Mouse (Mus musculus) liver, postnatal 0 days (tissue): ENCODE data around the gene Syne3. TPM values are rescaled to one million over a fixed set of nuclear protein-coding genes. Genes with fewer than 3 reads are reported as not detected.

Experiments
- ATAC-seq: fragments of 200-750 bp; cut with Nextera tagmentation; 2 replicates; pipeline ENCODE4 v1.8.0; 2017; ENCODE audit warnings: mild to moderate bottlenecking, moderate library complexity
- DNase-seq: peaks from one replicate; pipeline ENCODE4 v3.0.0-alpha.2; 2016
- H3K27ac ChIP-seq: fragments of 300-500 bp; sonication (generic); 2 replicates; pipeline ENCODE4 v1.5.1; 2014; ENCODE audit warnings: antibody characterized with exemption, moderate library complexity, mild to moderate bottlenecking, low read depth
- H3K27me3 ChIP-seq: fragments of 300-500 bp; sonication (generic); 2 replicates; pipeline ENCODE4 v1.6.1; 2014; ENCODE audit warnings: low read length, control low read depth, mixed read lengths; ENCODE audit not compliant: insufficient read depth
- H3K36me3 ChIP-seq: fragments of 300-500 bp; sonication (generic); replicated peaks from 2 replicates; pipeline ENCODE4 v1.6.1; 2014; ENCODE audit warnings: mild to moderate bottlenecking, control low read depth, low read length, moderate library complexity, mixed read lengths; ENCODE audit not compliant: insufficient read depth
- H3K4me1 ChIP-seq: fragments of 300-500 bp; sonication (generic); 2 replicates; pipeline ENCODE4 v1.6.1; 2014; ENCODE audit warnings: antibody characterized with exemption, mild to moderate bottlenecking, control low read depth; ENCODE audit not compliant: insufficient read depth
- H3K4me2 ChIP-seq: fragments of 300-500 bp; sonication (generic); 2 replicates; pipeline ENCODE4 v1.6.1; 2014; ENCODE audit warnings: low read depth, mild to moderate bottlenecking, low read length, moderate library complexity, mixed read lengths
- H3K4me3 ChIP-seq: fragments of 300-500 bp; sonication (generic); 2 replicates; pipeline ENCODE4 v1.5.1; 2014; ENCODE audit warnings: low read depth, low read length
- H3K9ac ChIP-seq: fragments of 300-500 bp; sonication (generic); replicated peaks from 2 replicates; pipeline ENCODE4 v1.6.1; 2014; ENCODE audit warnings: mild to moderate bottlenecking, moderate library complexity
- H3K9me3 ChIP-seq: fragments of 300-500 bp; sonication (generic); 2 replicates; pipeline ENCODE4 v1.6.1; 2016; ENCODE audit warnings: mild to moderate bottlenecking, control low read depth, low read length, mixed read lengths
- CTCF ChIP-seq: sonication (generic); IDR thresholded peaks from 2 replicates; pipeline ENCODE4 v1.5.1; 2016; ENCODE audit warnings: antibody characterized with exemption, low read depth
- EP300 ChIP-seq: IDR thresholded peaks from 2 replicates; pipeline ENCODE4 v1.6.1; 2016; ENCODE audit warnings: antibody characterized with exemption, low read depth, mild to moderate bottlenecking
- WGBS: fragments of 180-500 bp; shearing (Covaris S2); extraction: QIAGEN DNeasy Blood & Tissue Kit; methylation state at CpG from one replicate; pipeline ENCODE4 v1.1.7; 2014; ENCODE audit not compliant: insufficient replicate concordance; 5-methylcytosine and 5-hydroxymethylcytosine counted together
- polyA plus RNA-seq: library from polyadenylated mRNA; unstranded; fragments of >200 nt; fragmentation: Nextera tagmentation; extraction: Ambion mirVana; gene quantifications from 2 replicates; pipeline ENCODE4 v1.2.1, GENCODE M21; 2015

The Syne3 gene
- polyA plus RNA-seq, 1 experiment from 2014 or later, result 2.3 TPM

GRCm38 (mm10) chr12:104921071-104921470 is 88.5 kb downstream of the Syne3 start:
- WGBS, result 84% methylated on average over 7 of the region's 7 CpGs
- no peak for DNase-seq
- Histone ChIP-seq H3K36me3 (no peaks in the 10 kb centered on the region), H3K4me3 (no peak overlapping the region), H3K4me1 (no peaks in the 10 kb centered on the region), H3K9ac (no peak overlapping the region), H3K27me3 (no peaks in the 10 kb centered on the region), H3K9me3 (no peaks in the 10 kb centered on the region), H3K27ac (no peak overlapping the region), H3K4me2 (no peak overlapping the region)
- TF ChIP-seq CTCF (no peak), EP300 (no peak)
- no peak for ATAC-seq

GRCm38 (mm10) chr12:104919247-104919646 is 90.4 kb downstream of the Syne3 start:
- no peaks in the 10 kb centered on the region for H3K4me1 ChIP-seq
- H3K4me2 ChIP-seq, result no peak overlapping the region
- ATAC-seq, result no peak
- no peaks in the 10 kb centered on the region for H3K36me3 ChIP-seq
- no peak overlapping the region for H3K27ac ChIP-seq
- H3K4me3 ChIP-seq, result no peak overlapping the region
- H3K9ac ChIP-seq, result no peak overlapping the region
- no peak for DNase-seq
- no peaks in the 10 kb centered on the region for H3K9me3 ChIP-seq
- TF ChIP-seq EP300 (no peak), CTCF (no peak)
- no peaks in the 10 kb centered on the region for H3K27me3 ChIP-seq
- 72% methylated on average over 2 of the region's 2 CpGs for WGBS

GRCm38 (mm10) chr12:104917927-104918326 is 91.7 kb downstream of the Syne3 start:
- DNase-seq (no peak), ATAC-seq (no peak)
- Histone ChIP-seq H3K27me3 (no peaks in the 10 kb centered on the region), H3K4me1 (no peaks in the 10 kb centered on the region), H3K27ac (no peak overlapping the region), H3K9me3 (no peaks in the 10 kb centered on the region), H3K4me3 (no peak overlapping the region), H3K36me3 (no peaks in the 10 kb centered on the region), H3K4me2 (no peak overlapping the region), H3K9ac (no peak overlapping the region)
- WGBS, result 88% methylated on average over 2 of the region's 2 CpGs
- TF ChIP-seq CTCF (no peak), EP300 (no peak)

GRCm38 (mm10) chr12:104917297-104917696 is 92.3 kb downstream of the Syne3 start:
- no peak for TF ChIP-seq CTCF
- TF ChIP-seq EP300, result no peak
- H3K4me1 ChIP-seq, result no peaks in the 10 kb centered on the region; the same call in 1 of the 2 replicates
- H3K27me3 ChIP-seq, result no peaks in the 10 kb centered on the region
- ATAC-seq (no peak), DNase-seq (no peak)
- H3K36me3 ChIP-seq, result no peaks in the 10 kb centered on the region
- no peaks in the 10 kb centered on the region for H3K9me3 ChIP-seq
- no peak overlapping the region for H3K4me3 ChIP-seq
- H3K27ac ChIP-seq, result no peak overlapping the region
- 83% methylated on average over 4 of the region's 4 CpGs for WGBS
- H3K4me2 ChIP-seq, result no peak overlapping the region
- no peak overlapping the region for H3K9ac ChIP-seq

- Histone ChIP-seq H3K36me3 (no peaks in the 10 kb centered on the region), H3K4me2 (no peak overlapping the region), H3K4me1 (no peaks in the 10 kb centered on the region; the same call in 1 of the 2 replicates), H3K27me3 (no peaks in the 10 kb centered on the region), H3K9me3 (no peaks in the 10 kb centered on the region), H3K9ac (no peak overlapping the region), H3K27ac (no peak overlapping the region), H3K4me3 (no peak overlapping the region)
- ATAC-seq, result no peak
- 79% methylated on average over 8 of the region's 8 CpGs for WGBS
- TF ChIP-seq EP300 (no peak), CTCF (no peak)
- no peak for DNase-seq
These were observed 92.8 kb downstream of the Syne3 start for GRCm38 (mm10) chr12:104916776-104917175.

GRCm38 (mm10) chr12:104915681-104916080 is 93.9 kb downstream of the Syne3 start:
- Histone ChIP-seq H3K4me3 (no peak overlapping the region), H3K36me3 (no peaks in the 10 kb centered on the region), H3K27me3 (no peaks in the 10 kb centered on the region), H3K9ac (no peak overlapping the region), H3K4me1 (no peaks in the 10 kb centered on the region; the same call in 1 of the 2 replicates), H3K27ac (no peak overlapping the region), H3K9me3 (no peaks in the 10 kb centered on the region), H3K4me2 (no peak overlapping the region)
- TF ChIP-seq EP300, result no peak
- TF ChIP-seq CTCF, result no peak
- ATAC-seq (no peak), DNase-seq (no peak)
- WGBS, result 68% methylated on average over 4 of the region's 4 CpGs

GRCm38 (mm10) chr12:104912990-104913389 is 96.6 kb downstream of the Syne3 start:
- no peaks in the 10 kb centered on the region for H3K27me3 ChIP-seq
- H3K4me3 ChIP-seq, result no peak overlapping the region
- H3K9ac ChIP-seq, result no peak overlapping the region
- H3K4me1 ChIP-seq, result no peaks in the 10 kb centered on the region; the same call in 1 of the 2 replicates
- H3K4me2 ChIP-seq, result no peak overlapping the region
- DNase-seq (no peak), ATAC-seq (no peak)
- H3K27ac ChIP-seq, result no peak overlapping the region
- no peaks in the 10 kb centered on the region for H3K9me3 ChIP-seq
- no peak for TF ChIP-seq CTCF
- TF ChIP-seq EP300, result no peak
- 52% methylated on average over 3 of the region's 3 CpGs for WGBS
- no peaks in the 10 kb centered on the region for H3K36me3 ChIP-seq
